Mouse (Mus musculus) urinary bladder, postnatal 0 days (tissue): ENCODE results near the gene Gm21970. TPM values are rescaled to one million over a fixed set of nuclear protein-coding genes. Genes with fewer than 3 reads are reported as not detected.

Experiments
- polyA plus RNA-seq: library from polyadenylated mRNA; unstranded; fragments of >200 nt; fragmentation: Nextera tagmentation; extraction: Ambion mirVana; gene quantifications from 2 replicates; pipeline ENCODE4 v1.2.1, GENCODE M21; 2015

Gm21970 gene
- not detected in 2 replicates for polyA plus RNA-seq

DNA sequence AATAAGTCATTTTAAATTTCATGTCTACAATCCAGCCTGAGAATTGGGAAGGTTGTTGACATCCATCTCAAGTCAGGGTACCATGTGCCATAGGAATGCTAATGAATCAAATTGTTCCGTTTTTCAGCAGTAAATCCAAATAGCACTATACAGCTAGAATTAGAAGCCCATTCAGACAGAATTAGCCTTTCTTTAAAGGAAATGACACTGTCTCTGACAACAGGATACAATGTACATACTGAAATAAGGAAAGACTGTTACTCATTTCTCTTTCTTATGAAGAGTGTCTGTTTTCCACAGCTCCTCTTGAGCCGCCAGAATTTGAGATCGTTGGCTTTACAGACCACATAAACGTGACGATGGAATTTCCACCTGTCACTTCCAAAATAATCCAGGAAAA lies at the start of gene Gm21970:
Gene Gm21970 (plus strand): TSS at position 301 of the 400 bp plus-strand sequence.

DNA sequence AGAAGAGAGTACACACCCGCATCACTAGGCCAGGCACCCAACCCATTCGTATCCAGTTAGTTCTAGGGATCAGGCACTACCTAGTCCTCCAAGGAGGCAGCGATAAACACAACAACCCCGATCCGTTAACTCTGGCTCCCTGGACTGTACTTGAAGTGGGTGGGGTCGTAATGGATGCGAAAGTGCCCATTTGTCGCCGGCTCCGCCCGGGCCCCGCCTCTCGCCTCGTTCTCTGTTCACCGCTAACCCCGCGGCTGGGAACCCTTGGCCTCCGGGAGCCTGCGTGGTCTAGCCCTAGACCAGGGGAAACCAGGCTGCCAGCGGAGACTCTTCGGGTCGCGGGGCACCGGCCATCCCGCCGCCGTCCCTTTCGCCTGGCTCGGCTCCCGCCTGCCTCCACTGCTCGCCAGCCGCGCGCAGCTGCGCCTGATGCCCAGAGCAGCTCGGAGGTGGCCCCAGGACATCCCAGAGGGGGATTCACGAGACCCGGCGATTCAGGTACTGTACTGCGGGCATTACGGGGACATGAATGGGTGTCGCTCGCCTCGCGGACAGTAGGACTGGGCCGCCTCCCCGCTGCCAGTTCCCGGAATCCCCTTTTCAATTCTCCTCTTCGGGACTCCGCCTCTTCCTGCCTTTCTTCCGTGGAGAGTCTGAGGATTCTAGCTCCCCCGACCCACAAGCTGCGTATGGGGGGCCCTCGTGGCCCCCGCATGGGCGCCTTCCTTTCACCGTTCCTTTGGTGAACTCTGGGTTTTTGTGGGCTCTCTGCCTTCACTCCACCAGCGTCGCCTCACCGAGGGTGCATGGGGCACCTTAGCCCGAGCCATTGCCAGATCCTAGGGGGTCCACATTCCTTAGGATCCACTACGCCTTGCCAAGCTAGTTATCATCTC lies 18.7 kb upstream of the Gm21970 start, which contains the start of gene Ifnar2:
Gene Ifnar2 (plus strand): TSS at position 207 of the 896 bp plus-strand sequence.

GRCm38 (mm10) chr16:91405640-91406584 lies 14.4 kb downstream of the Gm21970 start, which contains the start of gene Il10rb:
Gene Il10rb, plus strand, starts transcription at chr16:91406164.

Other genes with a start within 250 kb of the Gm21970 start
- gene Olig2, start 166.3 kb upstream of the Gm21970 start, polyA plus RNA-seq, result not detected in 2 replicates
- gene Olig1, start 121.9 kb upstream of the Gm21970 start, polyA plus RNA-seq, result not detected in 2 replicates
- gene Ifnar2, start 18.9 kb upstream of the Gm21970 start, polyA plus RNA-seq, result 60.6 and 68.5 TPM in 2 replicates
- 45.5 and 48.4 TPM in 2 replicates for gene Il10rb, start 14.4 kb downstream of the Gm21970 start, polyA plus RNA-seq
- gene Ifnar1, start 93.5 kb downstream of the Gm21970 start, polyA plus RNA-seq, result 24.7 and 27.5 TPM in 2 replicates
- 47.8 and 50.0 TPM in 2 replicates for gene Ifngr2, start 155.4 kb downstream of the Gm21970 start, polyA plus RNA-seq
- gene Tmem50b, start 206.1 kb downstream of the Gm21970 start, polyA plus RNA-seq, result 58.6 and 69.2 TPM in 2 replicates
- 0.81 and 1.3 TPM in 2 replicates for gene Dnajc28, start 227.3 kb downstream of the Gm21970 start, polyA plus RNA-seq